13 mouse cellular contexts compared by ENCODE assay signal in the genomic region with DNA sequence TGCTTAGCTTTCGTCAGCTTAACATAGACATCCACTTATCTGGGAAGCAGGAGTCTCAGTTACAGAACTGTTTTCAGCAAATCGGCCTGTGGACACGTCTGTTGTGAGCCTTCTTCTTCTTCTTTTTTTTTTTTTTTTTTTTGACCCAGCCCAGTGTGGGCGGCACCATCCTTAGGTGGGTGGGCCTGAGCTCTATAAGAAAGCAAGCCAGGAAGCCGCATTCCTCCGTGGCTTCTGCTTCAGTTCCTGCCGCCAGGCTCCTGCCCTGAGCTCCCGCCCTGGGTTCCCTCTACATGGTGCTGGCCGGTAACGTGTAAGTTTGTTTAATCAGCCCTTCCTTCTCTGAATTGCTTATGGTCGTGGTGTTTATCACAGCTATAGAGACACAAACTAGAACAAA. TPM values are rescaled to one million over a fixed set of nuclear protein-coding genes. Genes with fewer than 3 reads are reported as not detected.
DNase-seq lines count a peak whose midpoint lies in the region; ATAC-seq and TF ChIP-seq lines count a peak whose summit lies in the region.
"Had no signal": no experiment of that assay in that cellular context is flagged by ENCODE, and none has a peak within 500 bp of the region (broad histone marks: within the 10 kb centered on the region; RNA-seq: fewer than 3 reads in every experiment).

No protein-coding gene starts in this region.

- H3K4me1 ChIP-seq in G1E (ENCODE audit: insufficient read depth, low read depth, low read length) = peaks cover 31% of the 10 kb centered on the region
- H3K4me1 ChIP-seq in embryonic fibroblast, embryonic 13.5 days (ENCODE audit: control insufficient read depth, insufficient read depth, low read length) = peaks cover 32% of the 10 kb centered on the region
- H3K4me1 ChIP-seq in cerebellum, adult 2 months (ENCODE audit: control insufficient read depth, insufficient read depth, low read length) = peaks cover 41% of the 10 kb centered on the region

- no peak for TF ChIP-seq CTCF in G1E (IDR thresholded peaks at IDR 0.05; ENCODE audit: low read depth, low read length)
- TF ChIP-seq CTCF in embryonic fibroblast, embryonic 13.5 days (IDR thresholded peaks at IDR 0.05; ENCODE audit: borderline replicate concordance, insufficient read depth, low read length) = no peak
- no peak for TF ChIP-seq CTCF in cerebellum, adult 2 months (IDR thresholded peaks at IDR 0.05; ENCODE audit: borderline replicate concordance, insufficient read depth, low read depth, low read length)

- no peak for TF ChIP-seq POLR2A in embryonic fibroblast, embryonic 13.5 days (IDR thresholded peaks at IDR 0.05; ENCODE audit: low read depth, low read length)
- TF ChIP-seq POLR2A in cerebellum, adult 2 months (IDR thresholded peaks at IDR 0.05; ENCODE audit: borderline replicate concordance, insufficient read depth, low read length) = no peak

- H3K27me3 ChIP-seq in G1E (ENCODE audit: insufficient read depth, low read length) = no peaks in the 10 kb centered on the region
- H3K27me3 ChIP-seq in cerebellum, adult 2 months (ENCODE audit: control insufficient read depth, insufficient read depth, low read length) = no peaks in the 10 kb centered on the region
- H3K27me3 ChIP-seq: forebrain, embryonic 13.5 days had no signal

- DNase-seq in CD4-positive helper T cell, adult 2 months (ENCODE audit: low read depth, low spot score) = peak; percentile 47
- DNase-seq in G1E (ENCODE audit: low spot score) (no peak), MN1 (ENCODE audit: low spot score) (no peak)
- no peak for DNase-seq in spleen, postnatal 4 days (ENCODE audit: low spot score in 2 of 2)
- DNase-seq in adrenal gland, adult 8-10 months = no peak
- no peak for DNase-seq in cerebellum, adult 2 months
- DNase-seq: kidney, adult 18-20 months; lung, postnatal 10 days had no signal

- no peaks in the 10 kb centered on the region for H3K9me3 ChIP-seq in G1E (replicated peaks)
- H3K9me3 ChIP-seq: forebrain, embryonic 13.5 days had no signal

- H3K36me3 ChIP-seq in G1E (replicated peaks) = peaks cover 28% of the 10 kb centered on the region

- peak; percentile 81 for ATAC-seq in G1E (ENCODE audit: extremely low read depth, insufficient number of reproducible peaks, low FRiP score, poor library complexity, severe bottlenecking)
- peak; percentile 84 for ATAC-seq in megakaryocyte, adult 5-6 weeks (ENCODE audit: poor library complexity, severe bottlenecking)
- ATAC-seq: forebrain, embryonic 13.5 days; midbrain, embryonic 16.5 days had no signal

- no peak overlapping the region; the same call in 1 of the 2 replicates for H3K4me3 ChIP-seq in G1E (ENCODE audit: low read depth, low read length)
- H3K4me3 ChIP-seq in embryonic fibroblast, embryonic 13.5 days (ENCODE audit: insufficient read depth, low read length) = no peak overlapping the region
- no peak overlapping the region for H3K4me3 ChIP-seq in cerebellum, adult 2 months (replicated peaks; ENCODE audit: insufficient read depth, low read depth, low read length)
- H3K4me3 ChIP-seq: forebrain, embryonic 13.5 days; layer of hippocampus, adult 2 months had no signal

- peak overlapping the region; percentile 55; the same call in 1 of the 2 replicates for H3K27ac ChIP-seq in embryonic fibroblast, embryonic 13.5 days (ENCODE audit: insufficient read depth, low read length)
- no peak overlapping the region for H3K27ac ChIP-seq in cerebellum, adult 2 months (ENCODE audit: insufficient read depth, low read length)
- H3K27ac ChIP-seq: forebrain, embryonic 13.5 days had no signal

- WGBS in cerebellum, adult 2 months = 82% methylated on average over 11 of the region's 11 CpGs

RNA-seq across cellular contexts. Expression of a gene that starts 30.8 kb away (rescaled TPM):
- 140 and 158 TPM in 2 replicates for total RNA-seq in G1E (2014; fragmentation: Nextera tagmentation)
- total RNA-seq in G1E (2017) = 67.0 and 70.1 TPM in 2 replicates
- polyA plus RNA-seq in G1E (2012) = 24.4 TPM in 2 replicates
- polyA plus RNA-seq in embryonic fibroblast, embryonic 13.5 days (2011; ENCODE audit: insufficient read length, low read depth, missing spikeins) = 207 and 222 TPM in 2 replicates
- 113 and 132 TPM in 2 replicates for total RNA-seq in megakaryocyte, adult 5-6 weeks (2015)
- 94.7 and 111 TPM in 2 replicates for total RNA-seq in megakaryocyte, adult 5-6 weeks (2017)
- 100 to 1,000 TPM; 203 to 240 (median 218) TPM for total RNA-seq in adrenal gland, adult 8-10 months (2022)
- 163 and 176 TPM in 2 replicates for polyA plus RNA-seq in cerebellum, adult 2 months (2012; rRNA removed)
